ENCODE assay signal across 16 mouse cellular contexts in the genomic region with DNA sequence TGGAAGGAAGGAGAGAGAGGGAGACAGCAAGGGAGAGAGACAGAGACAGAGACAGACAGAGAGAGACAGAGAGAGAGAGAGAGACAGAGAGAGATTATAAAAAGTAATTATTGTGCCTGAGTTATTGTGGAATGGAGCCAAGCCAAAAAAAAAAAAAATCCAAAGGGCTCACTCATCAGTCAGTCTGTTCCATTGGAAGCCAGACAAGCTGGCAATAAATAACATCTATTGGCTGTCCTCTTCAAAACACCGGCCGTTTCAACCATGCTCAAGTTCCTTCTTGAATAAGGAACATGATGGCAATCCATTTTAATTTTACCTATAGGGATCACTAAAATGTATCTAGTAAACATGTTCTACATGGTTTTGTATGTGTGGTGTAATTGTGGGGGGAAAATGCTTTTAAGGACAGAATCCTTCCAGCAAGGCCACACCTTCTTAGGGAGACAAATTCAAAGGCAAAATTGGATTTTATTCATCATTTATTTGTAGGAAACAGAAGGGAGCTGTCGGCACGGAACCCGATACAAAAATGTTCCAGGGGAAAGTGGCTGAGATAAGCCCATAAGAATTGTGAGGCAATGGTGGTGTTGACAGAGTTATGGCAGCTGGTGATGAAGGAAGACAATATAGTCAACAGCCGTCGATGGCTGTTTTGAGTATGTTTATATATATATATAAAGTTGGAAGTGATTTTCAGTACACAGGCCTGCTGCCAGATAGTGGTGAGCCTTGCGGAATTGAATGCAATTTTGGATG. TPM values are rescaled to one million over a fixed set of nuclear protein-coding genes. Genes with fewer than 3 reads are reported as not detected.
A peak's percentile ranks its signal among the peaks of the same experiment; 100 is the strongest.
DNase-seq lines count a peak whose midpoint lies in the region; ATAC-seq and TF ChIP-seq lines count a peak whose summit lies in the region.
"Had no signal": no experiment of that assay in that cellular context is flagged by ENCODE, and none has a peak within 500 bp of the region (broad histone marks: within the 10 kb centered on the region; RNA-seq: fewer than 3 reads in every experiment).

No protein-coding gene starts in this region.

- H3K4me1 ChIP-seq in forebrain, embryonic 13.5 days = peaks cover 15% of the 10 kb centered on the region; the same call in 1 of the 2 replicates
- no peaks in the 10 kb centered on the region for H3K4me1 ChIP-seq in forebrain, embryonic 11.5 days (replicated peaks; ENCODE audit: control insufficient read depth, insufficient read depth, low read length)
- no peaks in the 10 kb centered on the region for H3K4me1 ChIP-seq in forebrain, postnatal 0 days (ENCODE audit: insufficient read depth)
- H3K4me1 ChIP-seq: embryonic facial prominence, embryonic 12.5 days; liver, embryonic 12.5 days had no signal

- no peaks in the 10 kb centered on the region for H3K9me3 ChIP-seq in forebrain, embryonic 13.5 days (replicated peaks)
- H3K9me3 ChIP-seq in forebrain, embryonic 11.5 days (ENCODE audit: control insufficient read depth, low read length) = no peaks in the 10 kb centered on the region
- H3K9me3 ChIP-seq in forebrain, postnatal 0 days (ENCODE audit: low read length) = no peaks in the 10 kb centered on the region
- H3K9me3 ChIP-seq: embryonic facial prominence, embryonic 12.5 days; liver, embryonic 12.5 days had no signal

- H3K9ac ChIP-seq in forebrain, embryonic 13.5 days = no peak overlapping the region
- no peak overlapping the region for H3K9ac ChIP-seq in forebrain, embryonic 11.5 days (ENCODE audit: low read length)
- no peak overlapping the region for H3K9ac ChIP-seq in forebrain, postnatal 0 days
- H3K9ac ChIP-seq: embryonic facial prominence, embryonic 12.5 days; liver, embryonic 12.5 days had no signal

- ATAC-seq in forebrain, embryonic 13.5 days = peak; percentile 82; the same call in 1 of the 2 replicates
- no peak for ATAC-seq in forebrain, embryonic 11.5 days (replicated peaks; ENCODE audit: low FRiP score)
- peak; percentile 78 for ATAC-seq in forebrain, postnatal 0 days
- ATAC-seq: hindbrain, embryonic 16.5 days; liver, embryonic 12.5 days; midbrain, embryonic 16.5 days had no signal

- no peak for DNase-seq in forebrain, embryonic 11.5 days (ENCODE audit: low spot score)
- peak; percentile 17 to 27 for DNase-seq in layer of hippocampus, adult 2 months (ENCODE audit: low spot score in 2 of 2)
- no peak for DNase-seq in layer of hippocampus, adult 8-10 months (ENCODE audit: low spot score in 2 of 2)
- DNase-seq in forebrain, postnatal 0 days = peak; percentile 60
- DNase-seq in lung, postnatal 36 days = peak; percentile 44
- DNase-seq in spleen, adult 18-20 months = no peak
- DNase-seq: kidney, adult 2 months; kidney, postnatal 36 days; right cerebral cortex, postnatal 14 days had no signal

- H3K36me3 ChIP-seq in forebrain, embryonic 13.5 days (ENCODE audit: poor library complexity, severe bottlenecking) = no peaks in the 10 kb centered on the region
- H3K36me3 ChIP-seq in forebrain, embryonic 11.5 days (ENCODE audit: control insufficient read depth, insufficient read depth, low read length) = no peaks in the 10 kb centered on the region
- H3K36me3 ChIP-seq in forebrain, postnatal 0 days (ENCODE audit: insufficient read depth) = no peaks in the 10 kb centered on the region
- H3K36me3 ChIP-seq: embryonic facial prominence, embryonic 12.5 days; liver, embryonic 12.5 days had no signal

- TF ChIP-seq CTCF in layer of hippocampus, adult 2 months (conservative IDR thresholded peaks at IDR 0.05) = no peak
- no peak for TF ChIP-seq CTCF in forebrain, postnatal 0 days (IDR thresholded peaks at IDR 0.05; ENCODE audit: low read depth)

- 86% methylated on average over 8 of the region's 8 CpGs for WGBS in forebrain, embryonic 13.5 days
- WGBS in forebrain, embryonic 11.5 days = 96% methylated on average over 8 of the region's 8 CpGs
- WGBS in forebrain, postnatal 0 days = 55% methylated on average over 8 of the region's 8 CpGs

- H3K4me2 ChIP-seq in forebrain, embryonic 13.5 days = no peak overlapping the region
- H3K4me2 ChIP-seq in forebrain, embryonic 11.5 days (ENCODE audit: low read depth, low read length, severe bottlenecking) = no peak overlapping the region
- no peak overlapping the region for H3K4me2 ChIP-seq in forebrain, postnatal 0 days (ENCODE audit: low read depth)
- H3K4me2 ChIP-seq: embryonic facial prominence, embryonic 12.5 days; liver, embryonic 12.5 days had no signal

- H3K27ac ChIP-seq in forebrain, embryonic 13.5 days = no peak overlapping the region
- H3K27ac ChIP-seq in forebrain, embryonic 11.5 days (ENCODE audit: low read depth, low read length) = no peak overlapping the region
- peak overlapping the region; percentile 58 for H3K27ac ChIP-seq in layer of hippocampus, adult 2 months
- no peak overlapping the region for H3K27ac ChIP-seq in forebrain, postnatal 0 days (ENCODE audit: low read depth, low read length)
- H3K27ac ChIP-seq: embryonic facial prominence, embryonic 12.5 days; liver, embryonic 12.5 days had no signal

- H3K4me3 ChIP-seq in forebrain, embryonic 13.5 days = no peak overlapping the region
- H3K4me3 ChIP-seq in forebrain, embryonic 11.5 days (ENCODE audit: low read depth, low read length) = no peak overlapping the region
- no peak overlapping the region for H3K4me3 ChIP-seq in layer of hippocampus, adult 2 months
- H3K4me3 ChIP-seq in forebrain, postnatal 0 days (ENCODE audit: low read depth, low read length) = no peak overlapping the region
- H3K4me3 ChIP-seq: embryonic facial prominence, embryonic 12.5 days; liver, embryonic 12.5 days had no signal

- H3K27me3 ChIP-seq in forebrain, embryonic 13.5 days = no peaks in the 10 kb centered on the region
- H3K27me3 ChIP-seq in forebrain, embryonic 11.5 days (ENCODE audit: control insufficient read depth, insufficient read depth, low read length) = no peaks in the 10 kb centered on the region
- no peaks in the 10 kb centered on the region for H3K27me3 ChIP-seq in forebrain, postnatal 0 days (ENCODE audit: insufficient read depth, low read length)
- H3K27me3 ChIP-seq: embryonic facial prominence, embryonic 12.5 days; liver, embryonic 12.5 days had no signal

RNA-seq across cellular contexts. Expression of gene Dgkb, which starts 3.7 kb away (rescaled TPM):
- 4.7 and 4.8 TPM in 2 replicates for polyA plus RNA-seq in forebrain, embryonic 13.5 days (2015; fragmentation: Nextera tagmentation; extraction: Ambion mirVana)
- polyA plus RNA-seq in forebrain, embryonic 11.5 days (2014; fragmentation: Nextera tagmentation; extraction: Ambion mirVana) = 0.79 and 1.6 TPM in 2 replicates
- total RNA-seq in layer of hippocampus, adult 2 months (2021) = 100 to 1,000 TPM; 153 to 160 TPM
- total RNA-seq in layer of hippocampus, adult 8-10 months (2022) = 100 to 1,000 TPM; 139 to 177 (median 153) TPM
- 8.8 and 13.5 TPM in 2 replicates for total RNA-seq in forebrain, postnatal 0 days (2014; rRNA removed)
- polyA plus RNA-seq in forebrain, postnatal 0 days (2015; fragmentation: Nextera tagmentation; extraction: Ambion mirVana) = 5.3 and 9.9 TPM in 2 replicates
- total RNA-seq: megakaryocyte progenitor cell, adult 5-6 weeks had no signal
- polyA plus RNA-seq: C2C12 had no signal

Comparison
In these comparisons a context has a peak if more than half of its experiments do, and no peak if none do; other contexts are left out.
1. DNase-seq: peak in layer of hippocampus, adult 2 months (2 of 2), forebrain, postnatal 0 days (single experiment) and lung, postnatal 36 days (single experiment); none in forebrain, embryonic 11.5 days (single experiment), layer of hippocampus, adult 8-10 months (0 of 2) and spleen, adult 18-20 months (0 of 2).